Mouse (Mus musculus) stomach, embryonic 16.5 days (tissue): ENCODE measurements at regions not wholly inside any gene's neighbourhood (a gene's known extent, or its start where the extent isn't known, plus 50 kb on each side); places are given as distances from the start of the nearest gene placed in this dataset.
"Not testable (repeated sequence)": the region's sequence is repeated elsewhere in the genome, so short reads cannot be mapped to it uniquely, and the experiment has no call there.

Experiments
- ATAC-seq: fragments of 200-750 bp; cut with Nextera tagmentation; 2 replicates; pipeline ENCODE4 v1.8.0; 2017; ENCODE audit warnings: moderate number of reproducible peaks, moderate TSS enrichment; ENCODE audit not compliant: insufficient read depth, low FRiP score
- H3K27ac ChIP-seq: fragments of 300-500 bp; sonication (generic); 2 replicates; pipeline ENCODE4 v1.5.1; 2014; ENCODE audit warnings: low read length
- H3K27me3 ChIP-seq: fragments of 300-500 bp; sonication (generic); 2 replicates; pipeline ENCODE4 v1.6.1; 2014; ENCODE audit warnings: low read length, control low read depth, mixed read lengths; ENCODE audit not compliant: control insufficient read depth, insufficient read depth
- H3K36me3 ChIP-seq: fragments of 300-500 bp; sonication (generic); 2 replicates; pipeline ENCODE4 v1.6.1; 2014; ENCODE audit warnings: low read length; ENCODE audit not compliant: control insufficient read depth, insufficient read depth
- H3K4me1 ChIP-seq: fragments of 300-500 bp; sonication (generic); 2 replicates; pipeline ENCODE4 v1.6.1; 2014; ENCODE audit warnings: low read length, control low read depth, mixed read lengths; ENCODE audit not compliant: control insufficient read depth, insufficient read depth
- H3K4me2 ChIP-seq: fragments of 300-500 bp; sonication (generic); 2 replicates; pipeline ENCODE4 v1.6.1; 2014; ENCODE audit warnings: low read depth, low read length, mixed read lengths
- H3K4me3 ChIP-seq: fragments of 300-500 bp; sonication (generic); replicated peaks from 2 replicates; pipeline ENCODE4 v1.5.1; 2014; ENCODE audit warnings: mild to moderate bottlenecking, low read length
- H3K9ac ChIP-seq: fragments of 300-500 bp; sonication (generic); 2 replicates; pipeline ENCODE4 v1.6.1; 2014; ENCODE audit warnings: low read length
- H3K9me3 ChIP-seq: fragments of 300-500 bp; sonication (generic); replicated peaks from 2 replicates; pipeline ENCODE4 v1.6.1; 2016; ENCODE audit warnings: low read length, control low read depth; ENCODE audit not compliant: control insufficient read depth
- WGBS: fragments of 180-500 bp; shearing (Covaris S2); extraction: QIAGEN DNeasy Blood & Tissue Kit; methylation state at CpG from one replicate; pipeline ENCODE4 v1.1.7; 2014; 5-methylcytosine and 5-hydroxymethylcytosine counted together

DNA sequence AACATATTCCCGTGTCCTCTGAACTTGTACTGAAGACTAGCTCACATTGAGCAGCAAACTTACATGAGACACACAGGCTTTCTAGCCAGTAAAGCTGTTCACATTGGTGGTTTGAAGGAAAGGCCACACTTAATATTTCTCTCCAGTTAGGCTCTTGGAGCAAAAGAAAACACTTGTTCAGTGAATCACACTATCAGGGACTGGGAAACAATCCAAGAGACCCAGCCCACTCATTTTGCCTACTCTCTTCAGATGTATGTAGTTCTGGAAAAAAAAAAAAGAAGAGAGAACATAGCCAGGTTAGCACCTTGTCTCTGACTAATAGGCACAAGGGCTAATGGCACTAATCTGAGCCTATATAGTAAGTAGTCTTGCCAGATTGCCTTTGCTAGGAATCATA, 165.9 kb downstream of the Lyplal1 start:
- Histone ChIP-seq H3K27me3 (no peaks in the 10 kb centered on the region), H3K9me3 (no peaks in the 10 kb centered on the region), H3K4me3 (no peak overlapping the region), H3K9ac (no peak overlapping the region), H3K36me3 (no peaks in the 10 kb centered on the region), H3K4me1 (no peaks in the 10 kb centered on the region), H3K27ac (no peak overlapping the region), H3K4me2 (no peak overlapping the region)
- WGBS, result 54% methylated on average over 1 of the region's 1 CpGs
- no peak for ATAC-seq

DNA sequence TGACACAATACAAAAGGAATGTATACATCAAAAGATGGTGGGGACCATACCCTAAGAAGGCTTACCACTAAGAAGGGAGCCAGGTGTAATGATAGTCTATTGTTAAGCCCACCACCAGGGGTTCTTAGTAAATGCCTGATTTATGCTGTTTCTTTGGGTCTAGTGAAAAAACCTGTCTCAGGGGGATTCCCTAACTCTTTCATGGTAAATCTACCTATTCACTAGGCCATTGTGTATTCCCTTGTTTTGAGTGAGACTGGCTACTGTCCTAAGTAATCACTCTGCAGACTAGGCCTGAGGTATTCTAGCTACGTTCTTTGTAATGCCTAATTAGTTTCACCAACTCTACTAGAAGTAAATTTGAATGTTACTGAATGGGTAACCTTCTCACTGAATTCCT, 161.3 kb downstream of the Lyplal1 start:
- 66% methylated on average over 1 of the region's 1 CpGs for WGBS
- H3K4me3 ChIP-seq, H3K4me1 ChIP-seq, H3K4me2 ChIP-seq, H3K9me3 ChIP-seq, H3K36me3 ChIP-seq, H3K27me3 ChIP-seq, H3K27ac ChIP-seq, H3K9ac ChIP-seq, ATAC-seq: not testable (repeated sequence)

DNA sequence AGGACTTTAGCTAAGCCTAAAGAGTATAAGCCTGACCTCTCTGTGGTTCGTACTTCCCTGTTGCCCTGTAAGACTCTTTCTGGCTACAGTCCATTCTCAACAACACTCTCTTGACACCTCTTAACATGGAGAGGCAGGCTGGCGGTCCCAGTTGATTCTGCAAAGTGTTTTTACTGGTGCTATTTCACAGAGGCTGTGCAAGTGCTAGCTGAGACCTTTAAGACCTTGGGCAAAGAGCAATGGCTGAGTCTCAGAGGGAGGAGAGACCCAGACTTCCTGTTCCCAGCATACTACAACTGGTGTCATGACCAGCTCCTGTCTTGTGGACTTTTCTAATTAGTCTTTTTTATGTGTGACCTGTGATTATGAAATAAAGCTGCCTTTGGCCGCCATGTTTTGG, 159.6 kb downstream of the Lyplal1 start:
- H3K9ac ChIP-seq, result no peak overlapping the region
- no peaks in the 10 kb centered on the region for H3K36me3 ChIP-seq
- ATAC-seq, result no peak
- H3K9me3 ChIP-seq, result no peaks in the 10 kb centered on the region
- no peak overlapping the region for H3K4me2 ChIP-seq
- H3K4me3 ChIP-seq, result no peak overlapping the region
- no peak overlapping the region for H3K27ac ChIP-seq
- WGBS, result 79% methylated on average over 3 of the region's 3 CpGs
- no peaks in the 10 kb centered on the region for H3K27me3 ChIP-seq
- H3K4me1 ChIP-seq, result no peaks in the 10 kb centered on the region

DNA sequence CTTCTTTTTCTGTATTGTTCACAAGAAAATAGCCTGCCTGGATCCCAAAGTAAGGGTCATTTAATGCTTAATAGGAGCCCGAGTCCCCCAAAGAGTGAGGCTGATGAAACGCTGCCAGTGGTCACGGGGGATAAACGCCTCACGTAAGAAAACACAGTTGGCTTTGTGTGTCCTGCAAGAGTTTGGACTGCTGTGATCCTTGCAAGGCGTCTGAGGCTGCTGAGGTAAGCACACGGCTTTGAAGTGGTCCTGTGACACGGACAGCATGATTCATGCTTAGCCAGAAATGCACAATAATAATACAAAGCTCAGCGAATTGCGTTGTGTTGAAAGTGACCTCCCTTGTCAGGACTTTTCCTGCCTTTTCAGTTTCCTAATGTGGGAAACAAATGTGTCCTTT, 158.8 kb downstream of the Lyplal1 start:
- Histone ChIP-seq H3K27ac (no peak overlapping the region), H3K27me3 (no peaks in the 10 kb centered on the region), H3K4me3 (no peak overlapping the region), H3K36me3 (no peaks in the 10 kb centered on the region), H3K9ac (no peak overlapping the region), H3K4me2 (no peak overlapping the region), H3K9me3 (no peaks in the 10 kb centered on the region), H3K4me1 (no peaks in the 10 kb centered on the region)
- WGBS, result 66% methylated on average over 10 of the region's 10 CpGs
- ATAC-seq, result no peak

DNA sequence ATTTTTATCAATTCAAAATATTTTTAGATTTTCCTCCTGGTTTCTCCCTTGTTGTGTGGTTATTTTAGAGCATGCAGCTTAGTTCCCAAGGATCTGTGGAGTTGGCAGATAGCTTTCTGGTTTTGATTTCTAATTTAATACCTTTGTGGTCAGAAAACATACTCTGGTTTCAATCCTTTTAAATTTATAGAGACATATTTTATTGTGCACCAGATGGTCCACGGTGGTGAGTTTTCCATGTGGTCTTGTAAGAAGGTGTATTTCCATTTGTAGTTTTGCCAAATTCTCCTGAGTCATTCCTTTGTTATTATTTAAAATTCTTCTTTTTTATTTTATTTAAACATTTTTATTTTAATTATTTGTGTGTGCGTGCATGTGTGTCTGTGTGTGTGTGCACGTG, 154.5 kb downstream of the Lyplal1 start:
- no peak for ATAC-seq
- 79% methylated on average over 3 of the region's 3 CpGs for WGBS

DNA sequence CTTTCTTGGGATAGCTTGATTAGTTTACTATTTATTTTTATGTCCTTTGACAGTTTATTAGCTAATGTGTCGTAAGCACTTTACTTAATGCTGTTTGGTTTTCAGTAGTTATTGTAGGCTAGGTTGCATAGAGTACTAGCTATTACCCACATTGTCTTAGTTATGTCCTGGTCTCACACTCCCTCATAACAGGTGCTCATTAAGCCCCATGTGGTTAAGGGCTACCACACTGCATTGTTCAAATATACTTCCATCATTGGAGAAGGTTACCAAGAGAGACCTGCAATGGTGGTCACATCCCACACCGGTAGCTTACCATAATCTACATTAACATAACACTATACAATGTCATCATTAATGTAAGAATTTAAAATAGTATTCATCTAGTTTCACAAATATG, 153.3 kb downstream of the Lyplal1 start:
- no peaks in the 10 kb centered on the region for H3K36me3 ChIP-seq
- H3K4me3 ChIP-seq, result no peak overlapping the region
- H3K4me2 ChIP-seq, result no peak overlapping the region
- 95% methylated on average over 2 of the region's 2 CpGs for WGBS
- H3K9me3 ChIP-seq, result no peaks in the 10 kb centered on the region
- H3K9ac ChIP-seq, result no peak overlapping the region
- ATAC-seq, result no peak
- no peaks in the 10 kb centered on the region for H3K27me3 ChIP-seq
- H3K27ac ChIP-seq, result no peak overlapping the region
- no peaks in the 10 kb centered on the region; the same call in 1 of the 2 replicates for H3K4me1 ChIP-seq

More for the DNA sequence above, 154.5 kb downstream of the Lyplal1 start:
- H3K9ac ChIP-seq, result no peak overlapping the region
- H3K27ac ChIP-seq, result no peak overlapping the region
- no peaks in the 10 kb centered on the region for H3K36me3 ChIP-seq
- H3K4me3 ChIP-seq, result no peak overlapping the region
- no peak overlapping the region for H3K4me2 ChIP-seq
- no peaks in the 10 kb centered on the region for H3K9me3 ChIP-seq
- no peaks in the 10 kb centered on the region for H3K27me3 ChIP-seq
- no peaks in the 10 kb centered on the region; the same call in 1 of the 2 replicates for H3K4me1 ChIP-seq

DNA sequence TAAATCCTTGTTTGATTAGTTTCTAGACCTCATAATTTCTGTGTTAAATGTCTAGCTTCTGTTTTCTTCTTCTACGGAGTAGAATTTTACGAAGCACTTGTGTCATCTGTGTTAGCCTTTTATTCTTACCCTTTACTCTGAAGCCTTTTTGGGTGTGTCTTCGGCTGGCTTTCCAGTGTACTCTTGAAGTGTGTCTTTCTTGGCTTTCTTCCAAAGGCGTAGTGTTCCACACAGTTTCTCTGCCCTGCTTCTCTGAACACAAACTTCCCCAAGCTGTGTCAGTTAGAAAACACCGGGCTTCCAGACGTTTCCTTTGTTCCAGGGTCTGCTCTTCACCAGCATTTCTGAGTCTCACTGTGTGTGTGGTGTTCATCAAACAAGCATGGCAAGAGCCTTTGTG, 152.7 kb downstream of the Lyplal1 start:
- Histone ChIP-seq H3K4me3 (no peak overlapping the region), H3K4me1 (no peaks in the 10 kb centered on the region; the same call in 1 of the 2 replicates), H3K4me2 (no peak overlapping the region), H3K27ac (no peak overlapping the region), H3K9me3 (no peaks in the 10 kb centered on the region), H3K27me3 (no peaks in the 10 kb centered on the region), H3K9ac (no peak overlapping the region), H3K36me3 (no peaks in the 10 kb centered on the region)
- ATAC-seq, result no peak
- 60% methylated on average over 6 of the region's 6 CpGs for WGBS

DNA sequence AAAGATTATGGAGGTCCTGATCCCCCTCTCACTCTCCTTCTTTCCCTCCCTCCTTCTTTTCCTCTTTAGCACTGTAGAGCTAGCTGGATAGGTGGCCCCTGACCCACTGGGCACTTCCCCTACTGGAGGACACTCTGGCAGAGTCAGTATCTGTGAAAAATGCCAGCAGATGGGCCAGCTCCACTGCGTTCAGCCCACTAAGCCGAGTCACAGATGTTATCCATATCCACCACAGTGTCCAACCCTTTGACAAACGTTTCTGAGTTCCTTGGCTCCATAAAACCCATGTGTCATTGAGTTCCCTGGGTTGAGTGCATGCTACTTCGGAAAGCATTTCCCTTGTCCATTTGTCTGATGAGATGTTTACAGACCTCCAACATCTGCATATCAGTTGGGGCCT, 149.9 kb downstream of the Lyplal1 start:
- Histone ChIP-seq H3K27ac (no peak overlapping the region), H3K4me2 (no peak overlapping the region), H3K4me3 (no peak overlapping the region), H3K36me3 (no peaks in the 10 kb centered on the region), H3K4me1 (no peaks in the 10 kb centered on the region; the same call in 1 of the 2 replicates), H3K9ac (no peak overlapping the region), H3K27me3 (no peaks in the 10 kb centered on the region), H3K9me3 (no peaks in the 10 kb centered on the region)
- WGBS, result 68% methylated on average over 4 of the region's 4 CpGs
- no peak for ATAC-seq

DNA sequence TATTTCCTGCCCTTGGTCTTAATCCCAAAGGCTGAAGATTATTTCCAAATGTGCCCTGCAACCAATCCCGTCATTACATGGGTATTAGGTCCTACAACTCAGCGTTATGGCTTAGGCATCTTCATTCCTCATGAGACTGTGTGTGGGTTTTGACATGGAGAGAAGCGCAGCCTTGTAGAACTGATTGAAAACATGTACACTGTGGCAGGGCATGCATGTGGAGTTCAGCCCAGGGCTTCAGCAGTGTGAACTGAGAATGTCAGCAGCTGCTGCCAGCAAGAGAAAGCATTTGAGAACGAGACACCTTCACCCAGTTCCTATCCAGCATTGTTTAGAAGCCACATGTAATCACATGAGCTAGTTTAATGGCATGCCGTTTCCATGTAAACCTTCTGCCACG, 149.3 kb downstream of the Lyplal1 start:
- no peak for ATAC-seq
- WGBS, result 77% methylated on average over 6 of the region's 6 CpGs
- H3K27me3 ChIP-seq, result no peaks in the 10 kb centered on the region
- no peaks in the 10 kb centered on the region for H3K9me3 ChIP-seq
- no peaks in the 10 kb centered on the region for H3K36me3 ChIP-seq
- no peaks in the 10 kb centered on the region; the same call in 1 of the 2 replicates for H3K4me1 ChIP-seq
- H3K4me2 ChIP-seq, result no peak overlapping the region
- no peak overlapping the region for H3K9ac ChIP-seq
- H3K4me3 ChIP-seq, result no peak overlapping the region
- H3K27ac ChIP-seq, result no peak overlapping the region

DNA sequence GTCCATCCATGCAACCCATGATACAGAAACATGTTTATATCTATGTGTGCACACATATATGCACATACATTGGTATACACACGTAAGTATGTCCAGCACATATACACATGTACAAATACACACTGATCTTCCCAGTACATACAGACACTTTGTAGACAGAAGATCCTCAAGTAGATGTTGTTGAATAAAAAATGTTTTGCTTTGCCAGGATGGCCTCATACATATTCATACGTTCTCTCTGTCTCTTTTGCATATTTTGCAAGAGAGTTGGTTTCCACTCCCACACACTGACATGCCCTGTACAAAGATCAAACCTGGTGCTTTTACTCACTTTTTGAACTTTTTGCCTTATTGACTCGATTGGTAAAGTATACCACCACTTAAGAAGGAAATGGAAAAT, 148.5 kb downstream of the Lyplal1 start:
- Histone ChIP-seq H3K9ac (no peak overlapping the region), H3K4me2 (no peak overlapping the region), H3K4me1 (no peaks in the 10 kb centered on the region; the same call in 1 of the 2 replicates), H3K4me3 (no peak overlapping the region), H3K27me3 (no peaks in the 10 kb centered on the region), H3K9me3 (no peaks in the 10 kb centered on the region), H3K27ac (no peak overlapping the region), H3K36me3 (no peaks in the 10 kb centered on the region)
- WGBS, result 77% methylated on average over 3 of the region's 3 CpGs
- no peak for ATAC-seq
